Mouse (Mus musculus) intestine, embryonic 16.5 days (tissue): Measurements from ENCODE around the gene Ccdc33. TPM values are rescaled to one million over a fixed set of nuclear protein-coding genes. Genes with fewer than 3 reads are reported as not detected.

Experiments
- ATAC-seq: fragments of 200-750 bp; cut with Nextera tagmentation; 2 replicates; pipeline ENCODE4 v1.8.0; 2017; ENCODE audit warnings: moderate TSS enrichment, moderate library complexity
- H3K27ac ChIP-seq: fragments of 300-500 bp; sonication (generic); 2 replicates; pipeline ENCODE4 v1.5.1; 2014; ENCODE audit warnings: mild to moderate bottlenecking, low read length
- H3K27me3 ChIP-seq: fragments of 300-500 bp; sonication (generic); replicated peaks from 2 replicates; pipeline ENCODE4 v1.6.1; 2014; ENCODE audit warnings: low read length, control low read depth, mixed read lengths; ENCODE audit not compliant: control insufficient read depth, insufficient read depth
- H3K36me3 ChIP-seq: fragments of 300-500 bp; sonication (generic); 2 replicates; pipeline ENCODE4 v1.6.1; 2014; ENCODE audit warnings: low read length, control low read depth; ENCODE audit not compliant: control insufficient read depth, insufficient read depth
- H3K4me1 ChIP-seq: fragments of 300-500 bp; sonication (generic); 2 replicates; pipeline ENCODE4 v1.6.1; 2014; ENCODE audit warnings: low read length, control low read depth, mixed read lengths; ENCODE audit not compliant: control insufficient read depth, insufficient read depth
- H3K4me2 ChIP-seq: fragments of 300-500 bp; sonication (generic); 2 replicates; pipeline ENCODE4 v1.6.1; 2014; ENCODE audit warnings: low read depth, low read length, control low read depth
- H3K4me3 ChIP-seq: fragments of 300-500 bp; sonication (generic); 2 replicates; pipeline ENCODE4 v1.5.1; 2014; ENCODE audit warnings: mild to moderate bottlenecking, low read length
- H3K9ac ChIP-seq: fragments of 300-500 bp; sonication (generic); 2 replicates; pipeline ENCODE4 v1.6.1; 2014; ENCODE audit warnings: low read depth, low read length
- H3K9me3 ChIP-seq: fragments of 300-500 bp; sonication (generic); 2 replicates; pipeline ENCODE4 v1.6.1; 2016; ENCODE audit warnings: low read length, control low read depth; ENCODE audit not compliant: control insufficient read depth
- WGBS: fragments of 180-500 bp; shearing (Covaris S2); extraction: QIAGEN DNeasy Blood & Tissue Kit; methylation state at CpG from one replicate; pipeline ENCODE4 v1.1.7; 2014; 5-methylcytosine and 5-hydroxymethylcytosine counted together
- polyA plus RNA-seq: library from polyadenylated mRNA; unstranded; fragments of >200 nt; fragmentation: Nextera tagmentation; extraction: Ambion mirVana; gene quantifications from 2 replicates; pipeline ENCODE4 v1.2.1, GENCODE M21; 2015

Gene Ccdc33
- polyA plus RNA-seq, 1 experiment from 2014 or later, result 0.82 TPM

DNA sequence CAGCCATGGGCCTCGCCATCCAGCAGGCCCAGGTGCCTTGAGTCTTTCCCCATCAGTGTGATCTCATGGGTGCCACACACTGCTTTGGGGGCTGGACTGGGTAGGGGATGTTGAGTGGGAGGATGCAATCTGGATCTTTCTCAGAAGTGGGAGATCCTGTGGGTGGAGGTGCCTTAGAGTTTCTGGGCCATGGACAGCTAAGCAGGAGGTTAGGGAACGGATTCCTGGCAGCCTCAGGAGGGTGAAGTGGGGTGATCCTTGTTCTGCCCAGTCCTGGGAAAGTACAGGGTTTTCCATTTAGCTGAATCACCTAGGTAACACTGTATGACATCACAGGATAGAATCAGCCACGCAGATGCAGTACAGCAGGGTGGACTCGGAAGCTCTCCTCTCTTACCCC is 16.6 kb downstream of the Ccdc33 start:
- Histone ChIP-seq H3K27ac (no peak overlapping the region), H3K4me1 (no peaks in the 10 kb centered on the region; the same call in 1 of the 2 replicates), H3K4me2 (no peak overlapping the region), H3K36me3 (no peaks in the 10 kb centered on the region), H3K4me3 (no peak overlapping the region), H3K9ac (no peak overlapping the region), H3K9me3 (no peaks in the 10 kb centered on the region), H3K27me3 (no peaks in the 10 kb centered on the region)
- ATAC-seq, result no peak
- 78% methylated on average over 4 of the region's 4 CpGs for WGBS

DNA sequence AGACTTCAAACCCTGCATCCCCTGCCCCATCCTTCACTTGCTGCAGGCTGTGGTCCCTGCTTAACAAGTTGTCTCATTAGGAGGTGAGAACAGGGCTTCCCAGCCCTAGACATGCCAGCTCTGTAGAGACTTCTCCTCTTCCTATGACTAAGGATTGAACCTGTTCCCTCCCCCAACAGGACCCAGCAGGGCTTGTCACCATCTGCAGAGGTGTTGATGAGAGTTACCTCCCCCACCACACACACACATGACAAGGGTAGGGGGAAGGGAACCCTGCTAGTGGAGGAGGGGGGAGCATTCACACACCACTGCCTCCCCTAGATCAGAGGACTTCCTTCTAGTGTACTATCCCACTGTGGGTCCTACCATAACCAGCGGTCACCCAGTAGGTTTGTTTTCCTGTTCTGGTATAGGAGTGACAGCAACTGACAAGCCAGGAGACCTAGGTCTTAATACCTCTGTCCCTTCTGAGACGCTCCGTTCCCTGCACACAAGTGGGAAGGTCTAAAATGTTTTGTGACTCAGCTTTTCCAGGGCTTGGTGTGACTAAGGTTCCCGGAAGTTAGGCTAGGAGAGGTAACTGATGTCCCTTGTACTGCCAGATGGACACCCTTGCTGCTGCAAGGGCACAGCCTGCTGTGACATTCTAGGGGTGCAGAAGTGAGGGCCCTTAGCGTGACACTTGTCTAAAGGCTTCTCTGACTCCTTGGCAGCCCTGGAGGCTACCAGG is 18.6 kb downstream of the Ccdc33 start:
- Histone ChIP-seq H3K9ac (no peak overlapping the region), H3K27ac (no peak overlapping the region), H3K27me3 (no peaks in the 10 kb centered on the region), H3K4me3 (no peak overlapping the region), H3K36me3 (no peaks in the 10 kb centered on the region), H3K4me2 (no peak overlapping the region), H3K9me3 (no peaks in the 10 kb centered on the region), H3K4me1 (peaks cover 3% of the 10 kb centered on the region; the same call in 1 of the 2 replicates)
- 78% methylated on average over 5 of the region's 5 CpGs for WGBS
- no peak for ATAC-seq

DNA sequence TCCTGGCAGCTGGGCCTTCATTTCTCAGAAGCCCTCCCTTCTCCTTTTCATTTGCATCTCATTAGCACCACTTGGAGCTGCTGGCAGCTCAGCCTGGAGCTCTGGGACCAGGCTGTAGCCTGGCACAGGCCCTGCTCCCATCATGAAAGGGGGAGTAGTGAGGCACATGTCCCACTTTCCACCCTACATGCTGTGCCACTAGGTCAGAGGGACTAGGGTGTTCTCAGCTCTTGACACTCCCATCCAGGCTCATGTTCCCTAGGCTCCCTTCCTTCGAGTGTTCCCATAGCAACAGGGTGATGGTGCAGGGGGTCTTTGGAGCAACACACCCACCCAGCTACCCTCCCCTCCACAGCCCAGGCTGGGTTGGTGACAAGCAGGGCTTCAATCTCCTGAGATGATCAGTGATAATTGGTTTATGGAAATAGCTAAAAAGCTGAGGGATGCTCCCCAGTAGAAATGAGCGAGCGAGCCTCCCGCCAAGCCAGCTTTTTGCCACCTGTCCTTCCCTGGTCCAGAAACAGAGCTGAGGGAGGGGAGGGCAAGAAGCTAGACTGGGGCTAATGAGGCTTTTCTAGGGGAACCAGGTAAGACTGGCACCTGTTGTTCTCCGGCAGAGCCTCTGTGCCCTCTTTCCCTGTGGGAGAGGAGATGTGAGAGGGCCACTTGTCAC is 21.9 kb downstream of the Ccdc33 start:
- 63% methylated on average over 5 of the region's 5 CpGs for WGBS
- no peak overlapping the region for H3K27ac ChIP-seq
- no peak overlapping the region for H3K9ac ChIP-seq
- no peaks in the 10 kb centered on the region for H3K27me3 ChIP-seq
- peaks cover 8% of the 10 kb centered on the region for H3K4me1 ChIP-seq
- H3K4me2 ChIP-seq, result no peak overlapping the region
- no peak overlapping the region for H3K4me3 ChIP-seq
- no peaks in the 10 kb centered on the region for H3K36me3 ChIP-seq
- no peak for ATAC-seq
- H3K9me3 ChIP-seq, result no peaks in the 10 kb centered on the region

DNA sequence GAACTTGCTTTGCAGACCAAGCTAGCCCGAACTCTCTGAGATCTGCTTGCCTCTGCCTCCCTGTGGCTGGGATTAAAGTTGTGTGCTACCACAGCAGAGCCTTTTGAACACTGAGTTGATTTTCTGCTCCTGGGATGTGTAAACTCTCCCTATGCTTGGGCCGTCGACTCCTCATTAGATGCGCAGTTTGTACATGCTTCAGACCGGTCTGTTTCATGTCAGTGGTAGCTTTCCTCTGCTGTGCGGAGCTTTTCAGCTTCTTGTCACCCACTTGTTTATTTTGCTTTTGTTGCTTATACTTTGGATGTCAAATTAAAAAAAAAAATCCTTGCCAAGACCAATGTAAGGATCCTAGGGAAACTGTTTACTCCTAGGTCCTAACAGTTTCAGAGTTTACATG is 22.6 kb downstream of the Ccdc33 start:
- H3K27me3 ChIP-seq, result no peaks in the 10 kb centered on the region
- no peaks in the 10 kb centered on the region for H3K36me3 ChIP-seq
- WGBS, result 59% methylated on average over 6 of the region's 6 CpGs
- no peak for ATAC-seq
- no peak overlapping the region for H3K9ac ChIP-seq
- H3K9me3 ChIP-seq, result no peaks in the 10 kb centered on the region
- no peak overlapping the region for H3K4me3 ChIP-seq
- peak overlapping the region; percentile 38; the same call in 1 of the 2 replicates for H3K27ac ChIP-seq
- H3K4me1 ChIP-seq, result peaks cover 10% of the 10 kb centered on the region
- no peak overlapping the region for H3K4me2 ChIP-seq

DNA sequence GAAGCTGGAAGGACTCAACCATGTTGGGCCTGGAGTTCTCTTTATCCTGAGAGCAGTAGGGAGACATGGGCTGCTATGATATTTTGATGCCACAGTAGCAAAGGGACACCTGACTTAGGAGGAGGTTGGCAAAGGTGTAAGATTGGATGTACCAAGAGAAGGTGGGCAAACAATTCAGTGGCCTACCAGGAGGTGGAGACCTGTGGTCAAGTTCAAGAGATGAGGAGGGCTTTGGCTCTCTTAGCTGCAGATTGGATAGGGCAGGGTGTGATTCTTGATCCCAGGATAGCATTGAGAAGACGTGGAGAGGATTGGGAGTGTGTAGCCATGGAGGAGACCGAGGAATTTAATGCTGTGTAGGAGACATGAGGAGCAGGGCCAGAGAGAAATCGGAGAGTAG is 24.8 kb downstream of the Ccdc33 start:
- WGBS, result 71% methylated on average over 3 of the region's 3 CpGs

DNA sequence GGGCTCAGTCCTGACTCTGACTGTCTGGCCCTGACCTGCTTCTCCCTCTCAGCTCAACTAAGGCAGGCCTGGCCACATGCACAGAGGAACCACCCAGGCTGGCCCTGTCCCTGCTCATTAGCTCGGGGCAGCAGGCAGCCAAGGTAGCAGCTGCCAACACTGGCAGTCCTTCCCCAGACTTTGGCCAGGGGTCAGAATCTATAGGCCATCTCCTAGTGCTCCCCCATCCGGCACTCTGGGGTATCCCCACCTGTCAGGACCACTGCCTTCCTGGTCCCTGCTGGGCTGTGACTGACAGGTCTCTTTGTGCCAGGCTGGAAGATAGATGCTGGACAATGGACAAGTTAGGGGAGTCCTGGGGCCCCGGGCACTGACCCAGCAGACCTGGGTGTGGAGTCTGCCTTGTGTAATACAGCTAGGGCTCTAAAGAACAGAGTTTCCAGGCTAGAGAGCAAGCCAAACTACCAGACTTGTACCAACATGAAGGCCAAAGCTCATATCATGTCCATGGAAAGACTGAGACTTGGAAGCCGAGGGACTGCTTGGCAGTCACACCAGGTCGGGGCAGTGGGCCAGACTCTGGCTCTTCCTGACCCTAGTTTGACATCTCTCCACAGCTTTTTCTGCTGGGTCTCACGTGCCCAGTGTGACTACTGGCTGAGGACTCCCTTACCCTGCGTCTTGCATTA is 25.9 kb downstream of the Ccdc33 start:
- ATAC-seq, result no peak
- H3K27ac ChIP-seq, result no peak overlapping the region
- H3K4me1 ChIP-seq, result peaks cover 10% of the 10 kb centered on the region
- H3K36me3 ChIP-seq, result no peaks in the 10 kb centered on the region
- no peaks in the 10 kb centered on the region for H3K9me3 ChIP-seq
- no peak overlapping the region for H3K4me2 ChIP-seq
- no peak overlapping the region for H3K4me3 ChIP-seq
- no peak overlapping the region for H3K9ac ChIP-seq
- H3K27me3 ChIP-seq, result no peaks in the 10 kb centered on the region
- WGBS, result 71% methylated on average over 7 of the region's 7 CpGs

More for the DNA sequence above, 24.8 kb downstream of the Ccdc33 start:
- Histone ChIP-seq H3K36me3 (no peaks in the 10 kb centered on the region), H3K9me3 (no peaks in the 10 kb centered on the region), H3K4me1 (peaks cover 10% of the 10 kb centered on the region), H3K27ac (no peak overlapping the region), H3K9ac (no peak overlapping the region), H3K4me3 (no peak overlapping the region), H3K4me2 (no peak overlapping the region), H3K27me3 (no peaks in the 10 kb centered on the region)
- no peak for ATAC-seq

DNA sequence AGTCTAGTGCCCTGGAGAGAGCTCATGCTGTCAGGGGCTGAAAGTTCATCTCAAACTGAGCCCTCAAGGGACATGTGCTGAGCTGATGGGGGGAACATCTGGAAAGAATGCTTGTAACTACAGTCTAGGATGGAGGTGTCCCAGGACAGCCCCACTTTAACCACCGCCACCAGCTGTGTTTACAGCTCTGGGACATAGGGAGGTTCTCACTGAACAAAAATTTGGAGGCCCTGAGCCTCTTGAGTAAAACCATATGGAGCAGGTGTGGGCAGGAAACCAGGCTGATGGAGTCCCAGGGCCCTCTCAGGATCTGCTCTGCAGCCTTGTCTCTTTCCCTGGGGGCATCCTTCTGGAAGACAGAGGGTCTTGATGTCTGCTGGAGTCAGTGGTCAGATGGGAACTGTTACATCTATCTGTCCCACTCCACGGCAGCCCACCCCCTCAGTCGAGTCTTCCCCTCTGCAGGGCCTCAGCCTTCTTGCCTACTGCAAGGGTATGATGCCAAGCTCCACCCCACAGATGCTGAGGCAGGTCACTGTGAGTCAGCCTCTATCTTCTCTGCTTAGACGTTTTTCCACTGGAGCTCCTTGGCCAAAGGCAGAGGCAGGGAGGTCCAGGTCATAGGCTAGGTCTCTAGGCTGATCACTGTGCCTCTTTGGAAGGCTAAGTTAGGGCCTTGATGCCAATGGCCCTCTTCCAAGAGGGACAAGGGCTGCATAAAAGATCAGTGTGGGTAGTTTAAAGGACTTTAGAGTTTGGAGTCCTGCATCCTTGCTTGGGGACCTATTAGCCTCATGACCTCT is 26.8 kb downstream of the Ccdc33 start:
- Histone ChIP-seq H3K9ac (no peak overlapping the region), H3K27me3 (no peaks in the 10 kb centered on the region), H3K4me1 (peaks cover 10% of the 10 kb centered on the region), H3K4me2 (no peak overlapping the region), H3K9me3 (no peaks in the 10 kb centered on the region), H3K27ac (no peak overlapping the region), H3K36me3 (no peaks in the 10 kb centered on the region), H3K4me3 (no peak overlapping the region)
- 0 out of 2 replicates have a peak, but pooled peaks have one; percentile 16 for ATAC-seq
- 50% methylated on average over 4 of the region's 4 CpGs for WGBS

DNA sequence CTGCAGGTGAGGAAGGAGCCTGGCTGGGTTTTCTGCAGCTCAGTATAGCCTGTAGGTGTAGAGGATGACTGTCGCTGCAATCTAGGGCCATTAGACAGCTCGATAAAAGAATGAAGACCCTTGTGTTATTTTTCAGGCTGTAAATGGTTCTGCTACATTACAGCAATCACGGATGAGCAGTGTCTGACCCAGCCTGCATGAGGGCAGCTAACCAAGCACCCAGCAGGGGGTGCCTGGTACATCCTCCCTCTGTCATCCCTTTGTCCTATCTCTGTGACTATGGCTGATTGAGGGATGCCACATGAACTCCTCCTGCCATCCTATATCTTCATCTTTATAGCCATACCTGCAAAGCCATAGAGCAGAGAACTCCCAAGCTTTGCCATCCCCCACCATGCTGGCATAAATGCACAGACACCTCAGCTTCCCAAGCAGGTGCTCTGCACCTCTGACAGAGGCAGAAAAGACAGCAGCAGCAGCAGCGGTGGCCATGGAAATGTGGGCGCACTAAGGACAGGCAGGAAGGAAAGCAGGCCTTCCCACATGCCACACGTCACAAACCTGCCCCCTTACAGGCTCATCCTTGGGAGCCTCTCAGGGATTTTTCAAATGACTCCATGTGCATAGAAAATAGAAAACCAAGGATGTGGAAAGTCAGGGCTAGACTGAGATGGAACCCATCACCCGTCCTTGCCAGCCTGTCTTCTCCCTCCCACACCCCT is 31.2 kb downstream of the Ccdc33 start:
- no peaks in the 10 kb centered on the region for H3K36me3 ChIP-seq
- WGBS, result 69% methylated on average over 7 of the region's 7 CpGs
- ATAC-seq, result no peak
- no peak overlapping the region for H3K9ac ChIP-seq
- peaks cover 10% of the 10 kb centered on the region; the same call in 1 of the 2 replicates for H3K4me1 ChIP-seq
- no peak overlapping the region for H3K27ac ChIP-seq
- no peaks in the 10 kb centered on the region for H3K27me3 ChIP-seq
- no peaks in the 10 kb centered on the region for H3K9me3 ChIP-seq
- no peak overlapping the region for H3K4me2 ChIP-seq
- H3K4me3 ChIP-seq, result no peak overlapping the region
